Mouse (Mus musculus) activated CD4-positive, CD25-positive, alpha-beta regulatory T cell, adult 4 months (primary cell): ENCODE data around the gene Ech1. TPM values are rescaled to one million over a fixed set of nuclear protein-coding genes. Genes with fewer than 3 reads are reported as not detected.

ENCODE experiments used
- ATAC-seq: one replicate; pipeline ENCODE4 v1.8.0; 2017
- polyA plus RNA-seq, 2 experiments: library from polyadenylated mRNA; unstranded; fragments of 100-300 nt; shearing (Covaris generic); gene quantifications; one replicate each; pipeline ENCODE4 v1.2.1; 2017

Ech1 gene
- polyA plus RNA-seq: 100 to 1,000 TPM; 192 to 199 TPM

GRCm38 (mm10) chr7:28824941-28825685 is at the start of gene Ech1:
Gene Ech1, plus strand, starts transcription at chr7:28825217.
- ATAC-seq: peak; percentile 73

GRCm38 (mm10) chr7:28778825-28779224 is 46.2 kb upstream of the Ech1 start:
- ATAC-seq: no peak

- ATAC-seq: peak; percentile 21
Measured at GRCm38 (mm10) chr7:28780067-28780658, 44.9 kb upstream of the Ech1 start.

- peak; percentile 55 for ATAC-seq
Measured at GRCm38 (mm10) chr7:28780857-28781256, 44.2 kb upstream of the Ech1 start.

- peak; percentile 92 for ATAC-seq
Measured at GRCm38 (mm10) chr7:28781261-28781663, 43.8 kb upstream of the Ech1 start.

- no peak for ATAC-seq
Measured at GRCm38 (mm10) chr7:28785161-28785560, 39.9 kb upstream of the Ech1 start.

GRCm38 (mm10) chr7:28787884-28788283 is 37.1 kb upstream of the Ech1 start:
- no peak for ATAC-seq

- ATAC-seq: peak; percentile 71
Measured at GRCm38 (mm10) chr7:28788307-28789195, 36.5 kb upstream of the Ech1 start, which contains the start of gene Rinl. Gene Rinl, plus strand, starts transcription at chr7:28788969.

GRCm38 (mm10) chr7:28789235-28789634 is 35.8 kb upstream of the Ech1 start:
- no peak for ATAC-seq

GRCm38 (mm10) chr7:28790066-28790806 is 34.8 kb upstream of the Ech1 start:
- no peak for ATAC-seq

GRCm38 (mm10) chr7:28791706-28792105 is 33.3 kb upstream of the Ech1 start:
- no peak for ATAC-seq

GRCm38 (mm10) chr7:28792391-28793185 is 32.4 kb upstream of the Ech1 start:
- peak; percentile 77 for ATAC-seq

GRCm38 (mm10) chr7:28793834-28794233 is 31.2 kb upstream of the Ech1 start:
- no peak for ATAC-seq

GRCm38 (mm10) chr7:28794496-28794895 is 30.5 kb upstream of the Ech1 start:
- ATAC-seq: no peak

- peak; percentile 8 for ATAC-seq
Measured at GRCm38 (mm10) chr7:28795832-28796231, 29.2 kb upstream of the Ech1 start.

- ATAC-seq: peak; percentile 21
Measured at GRCm38 (mm10) chr7:28796562-28796975, 28.4 kb upstream of the Ech1 start.

- ATAC-seq: peak; percentile 56
Measured at GRCm38 (mm10) chr7:28799994-28800393, 25.0 kb upstream of the Ech1 start.

GRCm38 (mm10) chr7:28801451-28801850 is 23.6 kb upstream of the Ech1 start:
- no peak for ATAC-seq

- ATAC-seq: no peak
Measured at GRCm38 (mm10) chr7:28801901-28802670, 22.9 kb upstream of the Ech1 start.

- no peak for ATAC-seq
Measured at GRCm38 (mm10) chr7:28802846-28803588, 22.0 kb upstream of the Ech1 start.
